Mouse (Mus musculus): ENCODE results near the gene Ror2. TPM values are rescaled to one million over a fixed set of nuclear protein-coding genes. Genes with fewer than 3 reads are reported as not detected.

The Ror2 gene
- polyA plus RNA-seq, 1 experiment from 2014 or later, result 44.2 TPM

DNA sequence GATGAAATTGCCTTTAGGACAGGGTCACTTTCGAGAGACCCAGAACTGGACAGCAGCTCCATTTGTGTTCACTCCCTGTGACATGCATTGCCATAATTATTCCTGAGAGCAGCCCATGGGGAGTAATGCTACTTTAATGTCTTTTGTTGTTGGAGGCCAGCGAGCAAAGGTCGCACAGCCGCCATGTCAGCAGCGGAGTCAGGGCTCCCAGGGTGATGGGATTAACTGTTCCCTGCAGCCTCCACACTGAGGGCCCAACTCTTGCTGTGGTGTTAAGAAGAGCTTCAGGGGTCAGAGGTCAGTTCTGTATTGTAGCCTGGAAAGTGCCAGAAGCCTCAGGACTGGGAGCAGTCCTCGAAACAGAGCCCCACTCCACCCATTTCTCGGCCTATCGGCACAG, 217.5 kb downstream of the Ror2 start:
- no peak overlapping the region for H3K4me2 ChIP-seq
- no peaks in the 10 kb centered on the region for H3K36me3 ChIP-seq
- H3K27me3 ChIP-seq, result no peaks in the 10 kb centered on the region; the same call in none of the 2 replicates
- no peaks in the 10 kb centered on the region for H3K9me3 ChIP-seq
- H3K9ac ChIP-seq (replicated peaks), result no peak overlapping the region
- H3K4me3 ChIP-seq (replicated peaks), result no peak overlapping the region
- no peaks in the 10 kb centered on the region; the same call in 1 of the 2 replicates for H3K4me1 ChIP-seq (replicated peaks)
- WGBS, result 53% methylated on average over 8 of the region's 8 CpGs
- ATAC-seq (ENCODE audit: insufficient number of reproducible peaks, insufficient read depth, low FRiP score, low TSS enrichment, low read depth), result no peak
- H3K27ac ChIP-seq, result no peak overlapping the region

DNA sequence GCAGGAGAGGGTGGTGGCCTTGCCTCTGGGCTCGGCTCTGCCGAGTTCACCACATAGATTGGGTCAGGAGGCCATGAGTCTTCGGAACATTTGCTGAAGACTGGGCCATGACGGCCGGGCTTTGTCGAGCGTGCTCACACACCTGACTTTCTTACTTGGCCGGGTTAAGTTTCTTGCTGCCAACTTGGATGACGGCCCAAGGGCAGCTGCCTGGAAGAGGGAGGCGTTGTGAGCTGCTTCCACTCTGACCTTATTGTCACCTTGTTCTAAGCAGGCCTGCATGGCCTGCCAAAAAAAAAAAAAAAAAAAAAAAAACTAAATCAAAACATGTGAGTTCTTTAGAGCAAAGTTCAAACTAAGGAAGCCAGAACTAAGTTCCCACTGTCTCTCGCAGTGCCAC, 218.0 kb downstream of the Ror2 start:
- H3K27me3 ChIP-seq, result no peaks in the 10 kb centered on the region; the same call in none of the 2 replicates
- no peak overlapping the region for H3K4me2 ChIP-seq
- no peaks in the 10 kb centered on the region; the same call in 1 of the 2 replicates for H3K4me1 ChIP-seq (replicated peaks)
- H3K9ac ChIP-seq (replicated peaks), result no peak overlapping the region
- no peak for ATAC-seq (ENCODE audit: insufficient number of reproducible peaks, insufficient read depth, low FRiP score, low TSS enrichment, low read depth)
- WGBS, result 67% methylated on average over 11 of the region's 11 CpGs
- no peaks in the 10 kb centered on the region for H3K36me3 ChIP-seq
- no peaks in the 10 kb centered on the region for H3K9me3 ChIP-seq
- H3K27ac ChIP-seq, result no peak overlapping the region
- H3K4me3 ChIP-seq (replicated peaks), result no peak overlapping the region

DNA sequence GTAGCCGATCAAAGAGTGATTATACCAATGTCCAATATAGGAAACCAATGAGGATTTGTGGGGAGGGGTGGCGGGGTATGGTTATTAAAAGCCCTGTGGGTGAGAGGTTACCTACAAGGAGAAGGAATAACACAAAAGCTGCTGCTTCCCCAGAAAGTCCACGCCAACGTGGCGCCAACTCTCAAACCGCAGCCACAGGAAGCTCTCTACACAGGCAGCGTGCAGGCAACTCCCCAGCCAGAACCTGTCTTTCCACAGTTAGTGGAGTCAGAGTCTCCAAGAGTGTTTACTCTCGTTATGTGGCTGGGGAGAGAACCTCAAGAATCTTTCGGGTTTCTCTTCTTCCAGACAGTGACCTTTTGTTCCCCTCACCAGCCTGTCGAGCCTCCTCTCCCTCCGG, 220.8 kb downstream of the Ror2 start:
- Histone ChIP-seq H3K36me3 (no peaks in the 10 kb centered on the region), H3K4me3 (replicated peaks) (no peak overlapping the region), H3K9me3 (no peaks in the 10 kb centered on the region), H3K27ac (no peak overlapping the region), H3K27me3 (no peaks in the 10 kb centered on the region; the same call in none of the 2 replicates), H3K4me2 (no peak overlapping the region), H3K9ac (replicated peaks) (no peak overlapping the region), H3K4me1 (replicated peaks) (no peaks in the 10 kb centered on the region; the same call in 1 of the 2 replicates)
- ATAC-seq (ENCODE audit: insufficient number of reproducible peaks, insufficient read depth, low FRiP score, low TSS enrichment, low read depth), result no peak
- 88% methylated on average over 11 of the region's 11 CpGs for WGBS

DNA sequence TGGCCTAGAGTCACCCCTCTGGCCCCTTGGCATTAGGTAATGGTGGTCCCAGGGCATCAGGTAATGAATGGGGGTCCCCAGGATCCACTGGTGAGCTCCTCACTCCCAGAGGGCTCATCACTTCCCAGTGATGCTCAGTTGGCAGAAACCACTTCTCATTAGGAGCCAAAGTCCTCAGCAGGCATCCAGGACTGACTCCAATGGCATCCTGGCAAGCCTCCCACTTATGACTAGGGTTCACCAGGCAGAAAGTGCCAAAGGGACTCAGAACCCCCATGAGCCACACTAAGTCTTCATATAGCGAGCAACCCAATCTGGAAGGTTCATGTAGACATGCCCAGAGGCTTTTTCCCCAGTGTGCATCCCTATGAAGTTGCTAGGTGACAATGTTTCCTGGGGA, 221.2 kb downstream of the Ror2 start:
- H3K4me3 ChIP-seq (replicated peaks), result no peak overlapping the region
- no peak overlapping the region for H3K27ac ChIP-seq
- no peaks in the 10 kb centered on the region for H3K36me3 ChIP-seq
- H3K9me3 ChIP-seq, result no peaks in the 10 kb centered on the region
- no peaks in the 10 kb centered on the region; the same call in 1 of the 2 replicates for H3K4me1 ChIP-seq (replicated peaks)
- no peak for ATAC-seq (ENCODE audit: insufficient number of reproducible peaks, insufficient read depth, low FRiP score, low TSS enrichment, low read depth)
- H3K27me3 ChIP-seq, result no peaks in the 10 kb centered on the region; the same call in none of the 2 replicates
- H3K4me2 ChIP-seq, result no peak overlapping the region
- H3K9ac ChIP-seq (replicated peaks), result no peak overlapping the region
- WGBS, result 94% methylated on average over 1 of the region's 1 CpGs

Other genes starting within 250 kb of the Ror2 start
- 37.5 and 38.5 TPM in 2 replicates for gene Sptlc1, start 91.3 kb upstream of the Ror2 start, polyA plus RNA-seq (2016; fragmentation: Nextera tagmentation; extraction: Ambion mirVana)
- gene Msx2, start 186.9 kb upstream of the Ror2 start, polyA plus RNA-seq (2016; fragmentation: Nextera tagmentation; extraction: Ambion mirVana), result 64.2 and 72.0 TPM in 2 replicates